Mouse (Mus musculus) cerebellum, adult 2 months (tissue): Measurements from ENCODE around the gene Akap12. TPM values are rescaled to one million over a fixed set of nuclear protein-coding genes. Genes with fewer than 3 reads are reported as not detected.

Source experiments
- DNase-seq, 2 experiments: peaks; one replicate each; pipeline ENCODE4 v3.0.0; 2021
- H3K27ac ChIP-seq: fragments of 200-500 bp; 2 replicates; pipeline ENCODE4 v1.5.1; 2012; ENCODE audit warnings: low read length, control low read depth, inconsistent platforms; ENCODE audit not compliant: insufficient read depth
- H3K27me3 ChIP-seq: fragments of 200-500 bp; 2 replicates; pipeline ENCODE4 v1.6.1; 2012; ENCODE audit warnings: inconsistent platforms, mild to moderate bottlenecking, low read length, moderate library complexity; ENCODE audit not compliant: control insufficient read depth, insufficient read depth
- H3K4me1 ChIP-seq: fragments of 200-500 bp; 2 replicates; pipeline ENCODE4 v1.6.1; 2011; ENCODE audit warnings: low read length; ENCODE audit not compliant: control insufficient read depth, insufficient read depth
- H3K4me3 ChIP-seq: fragments of 200-500 bp; replicated peaks from 2 replicates; pipeline ENCODE3; 2011; ENCODE audit warnings: mild to moderate bottlenecking, low read depth, low read length, control low read depth; ENCODE audit not compliant: insufficient read depth
- CTCF ChIP-seq: fragments of 200-500 bp; IDR thresholded peaks from 2 replicates; pipeline ENCODE4 v1.5.1; 2011; ENCODE audit warnings: low read depth, mild to moderate bottlenecking, control low read depth, low read length, moderate library complexity, borderline replicate concordance; ENCODE audit not compliant: insufficient read depth
- POLR2A ChIP-seq: fragments of 200-500 bp; IDR thresholded peaks from 2 replicates; pipeline ENCODE4 v1.6.1; 2011; ENCODE audit warnings: low read length, control low read depth, borderline replicate concordance; ENCODE audit not compliant: insufficient read depth
- WGBS: fragments of 180-500 bp; shearing (Covaris S2); methylation state at CpG from one replicate; pipeline ENCODE4 v1.1.7; 2018; 5-methylcytosine and 5-hydroxymethylcytosine counted together
- polyA plus RNA-seq: library from polyadenylated mRNA; depleted of rRNA; stranded (reverse); fragments of >200 nt; gene quantifications from 2 replicates; pipeline ENCODE4 v1.2.3, GENCODE M21; 2012; rRNA removed

Akap12 gene
- polyA plus RNA-seq, 1 experiment, result 38.4 TPM

GRCm38 (mm10) chr10:4391076-4391475, 124.9 kb downstream of the Akap12 start:
- Histone ChIP-seq H3K4me1 (peaks cover 29% of the 10 kb centered on the region; the same call in 1 of the 2 replicates), H3K27me3 (no peaks in the 10 kb centered on the region), H3K27ac (no peak overlapping the region), H3K4me3 (no peak overlapping the region)
- WGBS, result 44% methylated on average over 5 of the region's 5 CpGs
- TF ChIP-seq POLR2A, result no peak
- no peak for TF ChIP-seq CTCF
- no peak for DNase-seq

- peak in 1 of 2 experiments; percentile 40 for DNase-seq
- Histone ChIP-seq H3K4me3 (peak overlapping the region; percentile 20), H3K27ac (no peak overlapping the region), H3K4me1 (peaks cover 29% of the 10 kb centered on the region; the same call in 1 of the 2 replicates), H3K27me3 (no peaks in the 10 kb centered on the region)
- WGBS, result 12% methylated on average over 6 of the region's 6 CpGs
- TF ChIP-seq POLR2A, result no peak
- TF ChIP-seq CTCF, result peak; percentile 52
These were observed 125.7 kb downstream of the Akap12 start for GRCm38 (mm10) chr10:4391851-4392250.

- Histone ChIP-seq H3K4me3 (no peak overlapping the region), H3K4me1 (peaks cover 30% of the 10 kb centered on the region), H3K27ac (no peak overlapping the region), H3K27me3 (no peaks in the 10 kb centered on the region)
- DNase-seq, result no peak
- TF ChIP-seq POLR2A (no peak), CTCF (no peak)
- WGBS, result 82% methylated on average over 3 of the region's 3 CpGs
These were observed 129.1 kb downstream of the Akap12 start for GRCm38 (mm10) chr10:4395321-4395720.

- H3K4me3 ChIP-seq, result no peak overlapping the region
- H3K4me1 ChIP-seq, result peaks cover 15% of the 10 kb centered on the region
- H3K27me3 ChIP-seq, result no peaks in the 10 kb centered on the region
- no peak overlapping the region for H3K27ac ChIP-seq
- 19% methylated on average over 5 of the region's 5 CpGs for WGBS
- DNase-seq, result peak in 1 of 2 experiments; percentile 44
- TF ChIP-seq CTCF (no peak), POLR2A (no peak)
These were observed 131.9 kb downstream of the Akap12 start for GRCm38 (mm10) chr10:4398058-4398457.

GRCm38 (mm10) chr10:4404895-4405491, 138.8 kb downstream of the Akap12 start:
- TF ChIP-seq POLR2A (no peak), CTCF (peak; percentile 64; the same call in 1 of the 2 replicates)
- 56% methylated on average over 5 of the region's 5 CpGs for WGBS
- peak in 1 of 2 experiments; percentile 58 for DNase-seq
- Histone ChIP-seq H3K4me3 (no peak overlapping the region), H3K27me3 (no peaks in the 10 kb centered on the region), H3K4me1 (no peaks in the 10 kb centered on the region), H3K27ac (no peak overlapping the region)

- TF ChIP-seq CTCF, result no peak
- no peak for TF ChIP-seq POLR2A
- WGBS, result 88% methylated on average over 5 of the region's 5 CpGs
- H3K4me3 ChIP-seq, result no peak overlapping the region
- no peak for DNase-seq
- H3K27me3 ChIP-seq, result no peaks in the 10 kb centered on the region
- no peak overlapping the region for H3K27ac ChIP-seq
- no peaks in the 10 kb centered on the region; the same call in 1 of the 2 replicates for H3K4me1 ChIP-seq
These were observed 139.3 kb downstream of the Akap12 start for GRCm38 (mm10) chr10:4405511-4405910.

GRCm38 (mm10) chr10:4407191-4407590, 141.0 kb downstream of the Akap12 start:
- H3K27ac ChIP-seq, result no peak overlapping the region
- no peaks in the 10 kb centered on the region for H3K27me3 ChIP-seq
- 85% methylated on average over 1 of the region's 1 CpGs for WGBS
- no peak for DNase-seq
- TF ChIP-seq CTCF (no peak), POLR2A (no peak)
- H3K4me3 ChIP-seq, result no peak overlapping the region
- H3K4me1 ChIP-seq, result no peaks in the 10 kb centered on the region; the same call in 1 of the 2 replicates

Other genes starting within 250 kb of the Akap12 start
- 8.3 and 8.7 TPM in 2 replicates for gene Zbtb2, start 121.7 kb downstream of the Akap12 start, polyA plus RNA-seq
- 92.8 and 96.7 TPM in 2 replicates for gene Rmnd1, start 166.0 kb downstream of the Akap12 start, polyA plus RNA-seq
- 23.2 and 23.7 TPM in 2 replicates for gene Armt1, start 166.1 kb downstream of the Akap12 start, polyA plus RNA-seq
- gene Ccdc170, start 216.1 kb downstream of the Akap12 start, polyA plus RNA-seq, result 0.16 and 0.40 TPM in 2 replicates